Mouse (Mus musculus) megakaryocyte-erythroid progenitor cell, adult 5-6 weeks (primary cell): ENCODE measurements around the gene Hoxc9. TPM values are rescaled to one million over a fixed set of nuclear protein-coding genes. Genes with fewer than 3 reads are reported as not detected.

Source experiments
- ATAC-seq: replicated peaks from 2 replicates; pipeline ENCODE4 v1.8.0; 2016; ENCODE audit warnings: mild to moderate bottlenecking, inconsistent platforms; ENCODE audit not compliant: severe bottlenecking, poor library complexity, low FRiP score, low TSS enrichment
- total RNA-seq, 2 experiments: library from RNA; stranded (forward) in 1 of 2; stranded (reverse) in 1 of 2; fragments of 200-1000, 215-1000 nt in 1 of 2; fragments of >200 nt in 1 of 2; fragmentation: Nextera tagmentation in 1 of 2; gene quantifications; 2 replicates each; pipeline ENCODE4 v1.2.3; 2014 to 2017

Hoxc9 gene
- total RNA-seq, 2 experiments from 2014 or later, result not detected

- ATAC-seq, result no peak
Observed at GRCm38 (mm10) chr15:103013238-103013984, 37.2 kb downstream of the Hoxc9 start.

DNA sequence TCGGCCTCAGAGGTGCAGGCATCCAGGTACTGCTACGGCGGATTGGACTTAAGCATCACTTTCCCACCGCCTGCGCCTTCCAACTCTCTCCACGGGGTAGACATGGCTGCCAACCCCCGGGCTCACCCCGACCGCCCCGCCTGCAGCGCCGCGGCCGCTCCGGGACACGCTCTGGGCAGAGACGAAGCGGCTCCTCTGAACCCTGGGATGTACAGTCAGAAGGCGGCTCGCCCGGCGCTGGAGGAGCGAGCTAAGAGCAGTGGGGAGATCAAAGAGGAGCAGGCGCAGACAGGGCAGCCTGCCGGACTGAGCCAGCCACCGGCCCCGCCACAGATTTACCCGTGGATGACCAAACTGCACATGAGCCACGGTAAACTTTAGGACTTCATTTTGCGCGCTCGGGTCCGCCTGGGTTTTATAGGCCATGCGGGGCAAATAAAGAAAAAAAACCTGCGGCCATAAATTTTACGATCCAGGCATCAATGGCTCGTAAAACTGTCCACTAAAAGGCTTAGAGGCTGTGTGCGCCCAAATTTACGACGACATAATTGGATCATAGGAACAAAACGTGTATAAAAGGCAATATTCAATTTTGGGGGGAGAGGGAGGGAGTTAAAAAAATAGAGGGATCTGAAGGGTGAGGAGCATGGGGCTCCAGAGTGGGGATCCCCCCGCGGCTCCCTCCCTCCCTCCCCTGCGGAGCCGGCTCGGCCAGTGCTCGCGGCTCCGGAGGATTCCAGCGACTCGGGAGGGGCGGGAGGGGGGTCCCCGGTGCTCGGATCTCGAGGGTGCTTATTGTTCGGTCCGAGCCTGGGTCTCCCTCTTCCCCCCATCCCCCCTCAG is 38.1 kb downstream of the Hoxc9 start:
- ATAC-seq, result no peak

- ATAC-seq, result no peak
Observed at GRCm38 (mm10) chr15:103015009-103015399, 38.8 kb downstream of the Hoxc9 start.

DNA sequence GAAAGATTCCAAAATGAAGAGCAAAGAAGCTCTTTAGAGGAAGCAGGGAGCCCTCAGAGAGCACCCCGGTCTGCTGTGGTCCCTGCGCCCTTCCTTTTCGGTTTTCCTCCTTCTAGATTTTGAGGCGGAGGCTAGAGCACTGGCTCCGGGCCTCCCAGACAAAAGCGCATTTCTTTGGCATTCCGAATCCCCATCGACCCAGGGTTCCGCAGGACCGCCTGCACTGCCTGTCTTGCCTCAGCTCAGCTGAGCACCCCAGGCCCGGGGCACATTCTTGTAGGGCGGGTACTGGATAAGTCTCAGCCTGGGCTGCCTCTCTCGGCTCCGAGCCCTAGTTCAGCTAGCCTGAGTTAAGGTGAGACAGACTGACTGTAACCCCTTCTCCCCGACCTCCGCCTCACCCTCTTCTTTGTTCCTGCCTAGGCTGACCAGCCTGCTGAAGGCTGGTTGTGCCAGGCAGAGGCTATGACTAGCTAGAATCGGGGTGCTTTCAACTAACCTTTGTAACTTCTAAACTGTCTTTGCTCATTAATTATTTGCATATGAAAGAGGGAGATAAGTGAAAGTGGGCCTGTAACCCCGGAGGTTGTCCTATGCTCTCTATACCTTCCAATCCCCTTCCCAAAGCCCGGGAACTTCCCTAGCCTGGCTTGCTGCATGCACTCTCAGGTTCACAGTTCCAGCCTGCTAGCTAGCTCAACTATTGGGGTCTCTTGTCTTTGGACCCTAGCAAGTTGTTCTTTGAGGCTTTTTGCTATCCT is 39.3 kb downstream of the Hoxc9 start:
- no peak for ATAC-seq

DNA sequence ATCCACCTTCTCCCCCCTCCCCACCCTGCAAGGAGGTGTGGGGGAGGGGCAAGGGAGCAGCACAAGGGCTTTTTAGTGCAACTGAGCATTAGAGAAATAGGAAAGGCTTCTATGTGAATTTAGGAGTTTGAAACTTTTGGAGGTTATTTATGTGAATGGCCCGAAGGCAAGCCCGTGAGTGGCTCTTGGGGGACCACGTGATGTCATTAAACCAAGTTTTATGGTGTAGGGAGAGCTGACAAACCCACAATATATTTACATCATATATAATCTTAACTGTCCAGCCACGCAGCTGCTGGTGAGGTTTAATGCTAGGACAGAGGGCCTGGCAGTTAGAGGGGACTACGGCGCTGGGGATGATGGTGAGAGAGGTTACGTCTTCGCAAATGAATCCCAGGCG is 42.4 kb downstream of the Hoxc9 start, which contains the start of gene Hoxc4:
Hoxc4 (plus strand) TSS at position 299 of the 400 bp plus-strand sequence.
- no peak for ATAC-seq

DNA sequence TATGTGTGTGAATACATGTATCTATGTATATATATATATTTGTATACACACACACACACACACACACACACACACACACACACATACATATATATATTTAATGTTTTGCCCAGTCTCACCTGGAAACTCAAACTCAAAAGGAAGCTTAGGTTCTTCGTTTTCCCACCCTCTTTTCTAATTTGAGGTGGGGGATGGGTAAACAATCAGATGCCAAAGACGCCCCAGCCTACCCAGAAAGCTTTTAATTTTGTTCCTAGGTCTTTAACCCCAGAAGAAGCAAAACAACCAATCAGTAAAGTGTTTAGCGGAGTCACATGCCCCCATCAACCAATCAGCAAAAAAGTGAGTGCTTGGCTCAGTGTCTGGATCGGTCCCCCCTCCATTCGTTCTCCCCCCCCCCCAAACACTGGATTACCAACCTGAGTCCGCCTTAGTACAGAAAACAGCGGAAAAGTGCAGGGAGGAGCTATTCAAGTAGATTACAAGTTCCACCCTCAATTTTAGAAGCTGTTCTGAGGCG is 44.7 kb downstream of the Hoxc9 start:
- ATAC-seq, result no peak

GRCm38 (mm10) chr15:103021544-103021943 is 45.3 kb downstream of the Hoxc9 start:
- ATAC-seq, result no peak

GRCm38 (mm10) chr15:103024131-103024530 is 47.9 kb downstream of the Hoxc9 start:
- ATAC-seq, result no peak

DNA sequence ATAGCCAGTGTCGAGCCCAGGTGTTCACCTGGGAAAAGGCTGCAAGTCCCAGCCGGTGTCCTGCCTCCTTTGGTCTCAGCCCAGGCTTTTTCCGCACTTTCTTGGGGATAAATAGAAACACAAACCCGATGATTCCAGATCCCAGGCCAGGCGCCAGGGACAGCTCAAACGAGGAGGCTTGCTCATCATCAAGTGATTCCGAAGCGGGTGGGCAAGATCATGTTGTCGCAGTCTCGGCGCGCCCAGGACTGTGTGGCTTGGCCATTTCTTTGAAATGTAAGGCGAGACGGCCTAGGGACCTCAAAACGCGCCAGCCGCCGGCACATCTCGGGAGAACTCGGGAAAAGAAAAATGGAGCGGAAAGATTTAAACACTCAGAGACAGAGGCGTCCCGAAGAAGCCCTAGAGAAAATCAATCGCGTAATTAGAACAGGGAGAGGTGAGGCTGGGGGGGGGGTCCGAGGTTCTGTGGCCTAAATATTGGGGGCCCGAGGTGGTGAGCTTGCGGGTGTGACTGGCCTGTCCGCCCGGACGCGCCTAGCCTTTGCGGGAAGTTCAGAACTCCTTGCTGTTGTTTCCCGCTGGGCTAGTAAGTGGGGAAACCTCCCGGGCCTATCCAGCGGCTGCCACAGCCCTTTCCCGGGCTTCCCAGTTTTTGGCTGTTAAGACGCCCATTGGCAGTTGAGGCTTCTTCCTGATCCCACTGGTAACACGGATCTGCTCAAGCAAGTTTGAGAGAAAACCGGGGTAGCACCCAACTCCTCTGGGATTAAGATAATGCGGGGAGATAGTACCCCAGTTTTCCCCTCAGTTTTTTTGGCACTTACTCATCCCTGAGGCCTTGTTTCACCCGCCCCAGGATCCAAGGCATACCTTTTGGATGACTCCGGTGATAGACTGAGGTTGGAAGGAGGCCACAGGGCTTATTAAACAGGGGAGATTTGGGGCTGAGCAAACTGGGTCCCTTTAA is 51.3 kb downstream of the Hoxc9 start:
- ATAC-seq, result no peak

GRCm38 (mm10) chr15:103028916-103029512 is 52.8 kb downstream of the Hoxc9 start:
- ATAC-seq, result no peak

DNA sequence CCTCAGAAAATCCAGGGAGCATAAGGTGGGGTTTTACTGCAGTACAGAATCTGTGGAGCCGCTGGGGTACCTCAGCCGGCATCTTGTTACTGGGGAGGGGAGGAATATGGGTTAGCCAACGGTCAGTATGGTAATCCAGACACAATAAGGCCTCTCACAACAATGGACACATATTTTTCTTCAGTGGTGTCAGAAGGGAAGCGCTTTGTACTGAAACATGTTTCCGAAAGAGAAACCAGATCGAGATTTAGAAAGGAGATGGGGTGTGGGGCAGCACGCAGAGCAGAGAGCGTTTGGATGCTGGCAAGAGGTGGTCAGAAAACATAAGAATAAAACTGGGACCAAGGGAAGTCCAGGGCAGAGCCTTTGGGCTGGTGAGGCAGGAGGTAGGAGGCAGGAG is 53.9 kb downstream of the Hoxc9 start:
- ATAC-seq, result no peak

- ATAC-seq, result no peak
Observed at GRCm38 (mm10) chr15:103032167-103032566, 55.9 kb downstream of the Hoxc9 start.

- ATAC-seq, result no peak
Observed at GRCm38 (mm10) chr15:103032646-103033575, 56.7 kb downstream of the Hoxc9 start.

DNA sequence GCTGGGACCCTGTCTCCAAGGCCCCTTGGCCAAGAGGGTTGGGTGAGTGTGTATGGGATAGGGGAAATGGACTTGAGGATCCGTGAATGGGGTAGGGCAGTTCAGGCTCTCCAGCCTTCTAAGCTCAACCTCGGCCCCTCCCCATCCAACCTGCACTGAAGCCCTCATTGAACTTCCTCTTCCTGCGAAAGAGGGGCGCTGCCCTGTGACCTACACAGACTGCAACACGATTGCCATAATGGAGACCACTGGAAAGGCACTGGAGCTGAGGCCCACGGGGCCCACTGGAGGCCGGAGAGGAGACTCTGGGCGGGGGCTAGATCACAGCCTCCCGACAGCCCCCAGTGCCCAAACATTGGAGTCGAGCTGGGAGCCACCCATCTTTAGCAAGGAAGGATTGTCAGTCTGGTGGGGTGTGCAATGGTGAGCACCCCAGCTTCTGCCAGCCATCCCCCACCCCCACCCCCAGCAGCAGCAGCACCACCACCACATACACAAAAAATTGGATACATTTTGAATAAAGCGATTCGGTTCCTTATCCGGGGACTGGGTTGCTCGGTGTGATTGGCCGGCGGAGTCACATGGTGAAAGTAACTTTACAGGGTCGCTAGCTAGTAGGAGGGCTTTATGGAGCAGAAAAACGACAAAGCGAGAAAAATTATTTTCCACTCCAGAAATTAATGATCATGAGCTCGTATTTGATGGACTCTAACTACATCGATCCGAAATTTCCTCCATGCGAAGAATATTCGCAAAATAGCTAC is 58.0 kb downstream of the Hoxc9 start:
- no peak for ATAC-seq
